Mouse (Mus musculus): Measurements from ENCODE around the gene Camk1.

DNA sequence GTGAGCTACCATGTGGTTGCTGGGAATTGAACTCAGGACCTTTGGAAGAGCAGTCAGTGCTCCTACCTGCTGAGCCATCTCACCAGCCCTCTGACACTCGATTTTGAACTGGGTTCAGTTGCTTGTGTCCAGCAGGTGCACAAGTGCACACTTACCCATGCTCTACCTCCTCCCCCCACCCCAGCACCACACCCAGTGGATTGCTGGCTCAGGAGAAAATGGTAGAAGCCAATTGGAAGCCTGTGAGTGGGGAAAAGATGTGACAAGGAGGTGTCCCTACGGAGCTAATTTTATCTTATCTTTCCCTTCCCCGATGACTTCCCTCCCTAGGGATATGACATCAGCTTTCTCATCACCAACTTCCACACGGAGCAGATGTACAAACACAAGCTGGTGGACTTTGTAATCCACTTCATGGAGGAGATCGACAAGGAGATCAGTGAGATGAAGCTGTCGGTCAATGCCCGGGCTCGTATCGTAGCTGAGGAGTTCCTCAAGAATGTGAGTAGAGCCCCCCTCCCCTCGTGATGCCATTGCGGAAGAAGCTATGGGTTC lies 41.5 kb upstream of the Camk1 start:
- no peak for TF ChIP-seq CTCF (IDR thresholded peaks at IDR 0.05)
- TF ChIP-seq EP300 (IDR thresholded peaks at IDR 0.05; ENCODE audit: insufficient read depth, low read depth, low read length) = no peak
- no peak for TF ChIP-seq POLR2A (IDR thresholded peaks at IDR 0.05; ENCODE audit: insufficient read depth, low read depth, low read length)
